Mouse (Mus musculus): ENCODE measurements around the gene Olfr508. TPM values are rescaled to one million over a fixed set of nuclear protein-coding genes. Genes with fewer than 3 reads are reported as not detected.
"Not testable (repeated sequence)": the region's sequence is repeated elsewhere in the genome, so short reads cannot be mapped to it uniquely, and the experiment has no call there.

Olfr508 gene
- total RNA-seq (2017): not detected in 3 replicates

GRCm38 (mm10) chr7:108629694-108630093, at the start of gene Olfr508:
TSS of gene Olfr508 (plus strand) at chr7:108629994.
- no peak for ATAC-seq (replicated peaks; ENCODE audit: insufficient number of reproducible peaks, low FRiP score, low TSS enrichment, poor library complexity, severe bottlenecking)

DNA sequence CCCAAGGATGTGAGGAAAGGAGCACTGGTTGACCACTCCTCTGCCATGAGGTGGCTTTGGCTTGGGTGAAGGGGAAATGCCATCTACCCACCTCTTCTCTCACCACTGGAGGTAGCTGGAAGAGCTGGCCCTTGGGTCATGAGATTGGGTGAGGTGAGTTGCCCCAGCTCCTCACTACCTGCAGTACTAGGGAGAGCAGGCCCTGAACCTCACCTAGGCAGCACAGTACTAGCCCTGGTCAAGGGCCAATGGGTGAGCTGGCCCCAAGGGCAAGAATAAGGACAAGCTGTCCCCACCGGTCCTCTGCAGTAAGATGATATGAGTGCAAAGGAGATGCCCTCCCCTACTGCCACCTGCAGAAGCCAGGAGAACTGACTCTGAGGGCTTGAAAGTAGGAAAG, 40.0 kb upstream of the Olfr508 start:
- no peak for ATAC-seq (replicated peaks; ENCODE audit: insufficient number of reproducible peaks, low FRiP score, low TSS enrichment, poor library complexity, severe bottlenecking)

- ATAC-seq (replicated peaks; ENCODE audit: insufficient number of reproducible peaks, low FRiP score, low TSS enrichment, poor library complexity, severe bottlenecking): not testable (repeated sequence)
Measured at GRCm38 (mm10) chr7:108601916-108602315, 27.9 kb upstream of the Olfr508 start.

DNA sequence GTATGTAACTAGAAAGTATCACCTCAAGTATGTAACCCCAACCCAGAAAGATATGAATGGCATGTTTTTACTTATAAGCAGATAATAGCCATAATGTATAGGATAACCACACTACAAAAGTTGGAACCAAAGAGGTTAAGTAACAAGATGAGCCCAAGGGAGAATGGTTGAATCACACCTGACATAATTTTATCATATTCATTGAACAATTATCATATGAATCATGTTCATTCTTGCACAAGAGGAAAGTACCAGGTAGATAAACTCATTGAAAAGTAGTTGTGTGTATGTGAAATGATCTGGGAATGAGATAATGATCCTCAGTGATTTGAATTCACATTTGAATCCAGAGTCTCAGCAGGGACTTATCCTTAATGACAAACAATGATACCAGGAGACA, 19.3 kb upstream of the Olfr508 start, which contains the start of gene Olfr506:
TSS of gene Olfr506 (plus strand) at position 301 of the 400 bp plus-strand sequence.
- no peak for ATAC-seq (replicated peaks; ENCODE audit: insufficient number of reproducible peaks, low FRiP score, low TSS enrichment, poor library complexity, severe bottlenecking)

- no peak for ATAC-seq (replicated peaks; ENCODE audit: insufficient number of reproducible peaks, low FRiP score, low TSS enrichment, poor library complexity, severe bottlenecking)
Measured at GRCm38 (mm10) chr7:108614110-108614509, 15.7 kb upstream of the Olfr508 start.

DNA sequence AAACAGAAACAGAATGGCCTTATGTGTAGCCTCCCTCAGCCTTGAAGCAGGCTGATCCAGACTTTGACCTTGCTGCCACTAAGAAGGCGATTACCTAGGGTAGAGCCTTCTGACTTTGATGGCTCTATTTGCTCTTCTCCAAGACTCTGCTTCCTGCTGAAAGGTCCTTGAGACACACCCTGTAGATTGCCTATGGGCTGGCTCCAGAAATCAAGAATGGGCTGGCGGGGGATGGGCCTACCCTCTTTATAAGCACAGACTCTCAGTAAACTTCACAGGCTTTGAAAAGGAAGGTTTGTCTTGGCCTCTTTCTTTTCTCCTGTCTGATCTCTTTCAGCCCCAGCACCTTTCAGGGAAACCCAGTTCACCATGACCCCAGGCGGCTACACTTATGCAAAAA, 13.0 kb upstream of the Olfr508 start:
- not testable (repeated sequence) for ATAC-seq (replicated peaks; ENCODE audit: insufficient number of reproducible peaks, low FRiP score, low TSS enrichment, poor library complexity, severe bottlenecking)

DNA sequence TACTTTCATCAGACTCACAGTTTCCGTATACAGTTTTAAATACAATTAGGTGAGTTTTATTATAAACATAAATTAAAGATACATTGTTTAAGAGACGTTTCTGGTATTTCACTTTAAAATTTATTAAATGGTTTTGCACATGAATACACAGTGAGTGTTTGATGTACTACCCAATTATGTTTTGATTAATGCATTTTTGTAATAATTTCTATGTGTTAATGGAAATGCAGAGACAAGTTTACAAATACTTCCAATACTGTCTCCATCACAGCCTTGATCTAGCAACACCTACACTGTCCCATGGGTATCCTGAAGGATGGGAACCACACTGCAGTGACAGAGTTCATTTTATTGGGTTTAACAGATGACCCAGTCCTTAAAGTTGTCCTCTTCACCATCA, 8.3 kb upstream of the Olfr508 start, which contains the start of gene Olfr507:
TSS of gene Olfr507 (plus strand) at position 301 of the 400 bp plus-strand sequence.
- no peak for ATAC-seq (replicated peaks; ENCODE audit: insufficient number of reproducible peaks, low FRiP score, low TSS enrichment, poor library complexity, severe bottlenecking)

- no peak for ATAC-seq (replicated peaks; ENCODE audit: insufficient number of reproducible peaks, low FRiP score, low TSS enrichment, poor library complexity, severe bottlenecking)
Measured at GRCm38 (mm10) chr7:108651806-108652205, 22.0 kb downstream of the Olfr508 start, which contains the start of gene Olfr509. TSS of gene Olfr509 (minus strand) at chr7:108651906.

- no peak for ATAC-seq (replicated peaks; ENCODE audit: insufficient number of reproducible peaks, low FRiP score, low TSS enrichment, poor library complexity, severe bottlenecking)
Measured at GRCm38 (mm10) chr7:108662419-108662818, 32.6 kb downstream of the Olfr508 start.

GRCm38 (mm10) chr7:108666118-108666517, 36.3 kb downstream of the Olfr508 start, which contains the start of gene Olfr510:
TSS of gene Olfr510 (plus strand) at chr7:108666418.
- ATAC-seq (replicated peaks; ENCODE audit: insufficient number of reproducible peaks, low FRiP score, low TSS enrichment, poor library complexity, severe bottlenecking): no peak

DNA sequence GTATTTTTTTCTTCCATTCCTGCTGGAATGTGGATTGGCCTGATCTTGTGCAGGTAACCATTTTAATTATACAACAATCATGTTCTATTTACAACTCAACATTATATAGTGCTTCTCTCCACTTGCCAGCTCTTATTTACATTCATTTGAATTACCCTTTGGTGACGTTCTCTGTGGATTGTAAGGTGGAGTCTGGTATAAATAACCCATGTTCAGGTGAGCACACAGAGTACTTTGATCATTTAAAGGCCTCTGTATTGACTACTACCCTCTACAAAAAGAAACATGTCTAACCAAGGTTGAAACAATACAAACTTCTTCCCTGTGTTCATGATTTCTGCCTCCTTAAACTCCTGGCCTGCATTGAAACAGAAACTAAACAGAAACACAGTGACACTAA, 41.3 kb downstream of the Olfr508 start:
- ATAC-seq (replicated peaks; ENCODE audit: insufficient number of reproducible peaks, low FRiP score, low TSS enrichment, poor library complexity, severe bottlenecking): no peak

- no peak for ATAC-seq (replicated peaks; ENCODE audit: insufficient number of reproducible peaks, low FRiP score, low TSS enrichment, poor library complexity, severe bottlenecking)
Measured at GRCm38 (mm10) chr7:108678886-108679285, 49.1 kb downstream of the Olfr508 start.

Other genes starting within 250 kb of the Olfr508 start
- gene Olfr495, start 236.8 kb upstream of the Olfr508 start, total RNA-seq (2017): not detected in 3 replicates
- gene Olfr497, start 209.6 kb upstream of the Olfr508 start, total RNA-seq (2017): not detected in 3 replicates
- gene Olfr498, start 164.7 kb upstream of the Olfr508 start, total RNA-seq (2017): not detected in 3 replicates
- not detected in 3 replicates for gene Olfr502, start 104.9 kb upstream of the Olfr508 start, total RNA-seq (2017)
- not detected in 3 replicates for gene Olfr503, start 85.5 kb upstream of the Olfr508 start, total RNA-seq (2017)
- gene Olfr504, start 64.2 kb upstream of the Olfr508 start, total RNA-seq (2017): not detected in 3 replicates
- gene Olfr506, start 19.2 kb upstream of the Olfr508 start, total RNA-seq (2017): not detected in 3 replicates
- gene Olfr507, start 8.2 kb upstream of the Olfr508 start, total RNA-seq (2017): not detected in 3 replicates
- not detected in 3 replicates for gene Olfr509, start 21.9 kb downstream of the Olfr508 start, total RNA-seq (2017)
- not detected in 3 replicates for gene Olfr510, start 36.4 kb downstream of the Olfr508 start, total RNA-seq (2017)
- 0.96 TPM in 1 of 3 replicates, not detected in the others for gene Olfr512, start 83.3 kb downstream of the Olfr508 start, total RNA-seq (2017)
- not detected in 3 replicates for gene Olfr513, start 121.0 kb downstream of the Olfr508 start, total RNA-seq (2017)
- gene Olfr514, start 196.0 kb downstream of the Olfr508 start, total RNA-seq (2017): not detected in 3 replicates
- gene Olfr516, start 220.5 kb downstream of the Olfr508 start, total RNA-seq (2017): not detected in 3 replicates
- gene Olfr517, start 242.4 kb downstream of the Olfr508 start, total RNA-seq (2017): not detected in 3 replicates

Data from monocyte, adult 5-6 weeks (primary cell).